Mouse (Mus musculus): ENCODE measurements at regions not wholly inside any gene's neighbourhood (a gene's known extent, or its start where the extent isn't known, plus 50 kb on each side); places are given as distances from the start of the nearest gene placed in this dataset.

DNA sequence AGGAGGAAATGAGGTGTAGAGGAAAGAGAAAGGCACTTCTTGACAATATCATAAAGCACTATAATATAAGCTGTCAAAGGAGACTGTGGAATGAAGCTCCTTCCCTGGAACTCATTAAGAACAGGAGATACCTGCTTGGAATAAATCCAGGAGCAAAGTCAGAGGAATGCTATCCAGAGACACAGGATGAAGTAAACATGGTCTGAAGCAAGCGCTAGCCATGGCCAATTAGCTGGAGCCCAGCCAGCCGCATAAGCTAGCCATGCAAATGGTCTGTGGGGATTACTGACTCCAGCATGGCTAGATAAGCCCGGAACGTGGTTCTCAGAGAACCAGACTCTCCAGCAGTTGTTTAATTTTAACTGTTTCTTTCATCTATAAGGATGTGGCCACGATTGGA, 54.9 kb upstream of the Gpc3 start:
- no peak for DNase-seq (ENCODE audit: low spot score)

GRCm38 (mm10) chrX:52679045-52679444, 65.3 kb upstream of the Gpc3 start:
- peak; percentile 59 for DNase-seq (ENCODE audit: low spot score)

DNA sequence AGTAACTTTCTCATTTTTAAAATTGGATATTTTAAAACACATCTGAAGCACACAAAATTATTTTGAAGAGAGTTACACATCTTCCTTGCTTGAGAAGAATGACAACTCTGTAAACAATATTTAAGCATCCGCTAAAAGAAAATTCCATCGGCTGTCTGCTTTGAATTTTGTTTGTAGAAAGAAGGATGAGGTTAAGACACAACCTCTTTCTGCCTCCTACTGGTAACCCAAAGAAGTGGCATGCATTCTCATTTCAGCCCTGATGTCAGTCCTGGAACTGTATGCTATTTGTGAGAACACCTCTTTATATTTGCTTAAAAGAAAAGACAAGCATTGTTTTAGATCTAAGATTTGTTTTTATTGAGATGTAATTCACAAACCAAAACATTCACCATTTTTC, 80.6 kb upstream of the Gpc3 start:
- no peak for DNase-seq (ENCODE audit: low spot score)

DNA sequence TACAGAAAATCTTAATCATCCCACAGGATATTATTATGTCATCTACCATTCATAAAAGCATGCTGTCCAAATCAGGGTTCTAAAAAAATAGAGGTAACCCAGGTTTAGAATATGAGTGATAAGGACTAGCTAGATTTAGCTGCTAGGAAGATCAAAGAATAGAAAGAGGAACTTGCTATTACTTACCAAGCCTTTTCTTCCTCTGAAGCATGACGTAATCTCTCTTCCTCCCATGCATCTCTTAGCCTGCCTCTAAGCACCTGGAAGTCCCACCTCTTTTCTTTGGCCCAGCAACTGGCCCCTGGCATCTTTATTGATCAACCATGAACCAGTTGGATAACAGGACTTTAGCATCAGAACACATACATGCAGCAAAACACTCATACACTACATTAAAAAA, 85.9 kb upstream of the Gpc3 start:
- DNase-seq (ENCODE audit: low spot score), result no peak

DNA sequence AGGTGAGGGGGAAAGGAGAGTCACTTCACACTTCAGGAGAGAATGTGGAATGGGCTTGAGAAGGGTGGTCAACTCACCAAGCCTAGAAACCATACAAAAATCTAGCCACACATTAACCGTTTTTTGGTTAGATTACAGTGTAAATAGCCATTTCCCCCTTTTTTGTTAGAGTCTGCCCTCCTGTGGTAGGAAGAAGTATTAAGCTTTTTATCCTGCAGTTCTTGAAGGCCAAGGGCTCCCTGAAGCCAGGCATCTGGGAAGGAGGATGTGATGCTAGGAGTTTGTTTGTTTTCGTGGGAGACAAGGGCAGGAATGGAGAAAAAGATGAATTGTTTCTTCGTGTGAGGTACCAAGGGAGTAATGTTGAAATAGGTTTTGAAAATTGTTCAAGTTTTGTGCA, 73.5 kb upstream of the Ccdc160 start:
- no peak for DNase-seq (ENCODE audit: low spot score)

DNA sequence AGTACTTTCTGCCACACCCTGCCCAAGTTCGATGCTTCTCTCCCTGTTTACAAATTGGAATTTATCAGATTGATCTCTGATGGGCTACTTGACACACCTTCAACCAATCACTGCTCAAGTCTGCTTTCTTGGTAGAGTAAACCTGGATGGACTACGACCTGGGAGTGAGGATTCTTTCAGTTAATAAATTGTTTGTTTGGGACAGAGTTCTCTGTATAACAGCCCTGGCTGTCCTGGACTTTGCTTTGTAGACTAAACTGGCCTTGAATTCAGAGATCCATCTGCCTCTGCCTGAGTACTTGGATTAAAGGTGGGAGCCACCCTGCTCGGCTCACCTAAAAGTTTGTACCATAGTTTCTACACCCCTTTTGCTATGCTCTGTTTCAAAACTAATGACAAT, 52.9 kb upstream of the Ccdc160 start:
- DNase-seq (ENCODE audit: low spot score), result no peak
